Mouse (Mus musculus) lung, adult 18-20 months (tissue): Measurements from ENCODE around the gene Hoxd9.

Experiments
- DNase-seq, 2 experiments: peaks; one replicate each; pipeline ENCODE4 v3.0.0; 2022; ENCODE audit warnings: mixed read lengths in 2 of 2

Hoxd9 gene

DNA sequence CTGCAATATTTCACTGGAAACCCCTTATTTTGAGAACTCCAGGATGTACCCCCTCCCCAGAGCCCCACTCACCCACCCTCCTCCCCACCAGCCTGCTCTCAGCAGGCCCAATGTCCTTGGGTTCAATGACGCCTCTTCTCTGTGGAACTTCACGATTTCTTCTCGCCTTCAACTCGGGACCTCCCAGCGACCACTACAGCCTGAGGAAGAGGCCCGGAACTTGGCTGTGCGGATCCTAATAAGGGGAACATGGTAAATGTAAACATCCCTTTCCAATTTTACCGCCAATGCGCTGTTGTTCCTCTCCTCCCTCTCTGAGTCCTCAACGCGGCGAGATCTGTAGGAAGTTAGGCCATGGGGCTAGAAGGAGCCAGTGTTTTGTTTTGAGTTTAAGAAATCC lies 13.4 kb upstream of the Hoxd9 start:
- no peak for DNase-seq

- DNase-seq, result no peak
These were observed 12.4 kb upstream of the Hoxd9 start for GRCm38 (mm10) chr2:74685059-74685603.

DNA sequence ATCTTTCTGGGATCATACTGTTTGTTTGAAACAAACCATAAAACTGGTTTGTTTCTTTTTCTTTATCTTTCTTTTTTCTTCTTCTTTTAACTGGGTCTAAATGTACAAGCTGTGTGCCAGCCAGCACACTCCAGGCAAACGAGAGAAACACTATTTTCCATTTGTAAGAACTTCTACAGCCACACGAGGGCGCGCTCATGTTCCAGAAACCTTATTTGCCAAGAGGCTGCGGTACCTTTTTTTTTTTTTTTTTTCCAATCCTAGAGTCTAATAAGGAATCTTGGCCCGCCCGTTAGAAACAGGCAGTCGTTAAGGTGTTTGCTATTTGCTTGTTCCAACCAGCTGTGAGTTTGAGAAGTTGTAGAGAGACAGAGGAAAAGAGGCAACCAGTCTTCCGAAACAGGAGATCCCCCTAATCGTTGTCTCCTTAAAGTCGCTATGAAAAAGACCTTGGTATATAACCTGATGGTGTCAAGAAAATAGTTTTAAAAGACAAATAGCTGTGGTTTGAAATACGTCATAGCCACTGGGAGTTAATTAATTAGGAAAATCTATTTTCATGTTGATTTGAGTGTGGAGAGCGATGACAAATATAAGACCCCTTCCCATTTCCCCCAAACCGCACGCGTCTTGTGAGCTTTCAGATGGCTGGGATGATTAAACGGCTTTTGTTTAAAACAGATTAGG lies 11.1 kb upstream of the Hoxd9 start:
- peak; percentile 36 to 47 for DNase-seq

GRCm38 (mm10) chr2:74686988-74687697 lies 10.4 kb upstream of the Hoxd9 start:
- no peak for DNase-seq

- no peak for DNase-seq
These were observed 9.6 kb upstream of the Hoxd9 start for GRCm38 (mm10) chr2:74687698-74688555.

DNA sequence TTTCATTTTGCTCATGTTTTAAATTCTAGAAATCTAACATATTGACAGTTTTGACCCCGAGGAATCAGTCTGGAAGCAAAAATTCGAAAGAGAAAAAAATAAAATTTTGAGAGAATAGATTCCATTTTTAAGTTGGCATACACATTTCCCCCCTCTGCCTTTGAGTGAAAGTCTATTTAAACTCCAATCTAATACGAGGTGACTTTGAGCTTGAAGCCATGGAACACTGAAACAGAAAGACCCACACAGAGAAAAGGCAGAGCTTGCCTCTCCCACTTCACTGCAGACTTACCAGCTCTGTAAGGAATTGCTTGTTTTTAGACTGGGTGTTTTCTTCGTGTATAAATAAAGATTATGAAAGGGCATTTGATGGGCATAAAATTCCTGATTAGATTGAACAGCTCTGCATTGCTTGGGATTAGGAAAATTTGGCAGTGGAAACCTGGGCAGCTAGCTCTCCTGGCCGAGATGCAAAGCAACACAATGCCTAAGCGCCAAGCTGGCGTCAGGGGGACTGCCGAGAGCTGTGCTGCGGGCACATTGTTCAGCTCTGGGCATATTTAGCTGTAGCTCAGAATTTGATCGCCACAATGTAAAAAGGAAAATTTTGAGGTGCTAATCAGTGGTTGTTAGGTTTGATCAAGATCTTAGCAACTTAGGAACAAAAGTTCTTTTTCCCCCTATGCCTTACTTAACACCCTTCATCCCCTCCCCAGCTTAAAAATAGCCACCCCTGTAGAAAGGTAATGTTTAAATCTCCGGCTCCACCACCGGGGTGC lies 8.5 kb upstream of the Hoxd9 start:
- no peak for DNase-seq

DNA sequence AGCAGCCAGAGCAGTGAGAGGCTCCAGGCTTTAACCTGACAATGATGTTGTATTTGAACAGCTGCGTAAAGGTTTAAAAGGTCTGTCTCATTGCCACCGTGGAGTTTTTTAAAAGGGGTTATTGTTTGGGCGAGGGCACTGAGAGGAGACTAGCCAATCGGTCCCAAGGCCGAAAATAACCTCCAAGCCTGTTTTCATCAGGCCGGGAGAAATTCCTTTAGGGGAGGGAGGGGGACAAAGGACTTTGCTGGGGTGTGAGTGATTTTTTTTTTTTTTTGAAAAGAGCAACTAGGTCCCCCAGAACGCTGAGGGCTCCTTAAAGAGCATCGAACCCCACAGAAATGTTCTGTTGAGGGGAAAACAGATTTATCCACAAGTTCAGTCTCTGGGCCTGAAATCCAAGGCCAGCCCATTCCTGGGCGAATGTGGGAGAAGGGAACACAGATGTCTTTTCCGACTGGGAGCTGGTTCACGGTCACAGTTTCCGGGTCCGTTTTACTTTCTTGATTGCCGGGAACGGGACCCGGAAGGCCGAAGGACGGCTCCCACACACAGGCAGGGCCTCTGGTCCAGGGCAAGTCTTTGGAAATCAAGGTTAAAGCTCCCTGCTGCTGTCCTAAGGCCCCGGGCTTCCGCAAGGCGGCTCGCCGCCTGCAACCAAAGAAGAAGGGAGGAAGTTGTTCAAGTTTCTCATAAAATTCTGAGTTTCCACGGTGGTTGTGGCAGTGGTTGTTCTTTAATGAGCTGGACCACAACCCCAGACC lies 7.8 kb upstream of the Hoxd9 start:
- no peak for DNase-seq

- DNase-seq, result no peak
These were observed 7.2 kb upstream of the Hoxd9 start for GRCm38 (mm10) chr2:74690338-74690716.

- DNase-seq, result no peak
These were observed 6.2 kb upstream of the Hoxd9 start, which contains the start of gene Hoxd10 for GRCm38 (mm10) chr2:74691022-74691951. Hoxd10 (plus strand) TSS chr2:74691924.

GRCm38 (mm10) chr2:74691995-74692807 lies 5.3 kb upstream of the Hoxd9 start:
- DNase-seq, result no peak

- no peak for DNase-seq
These were observed 4.6 kb upstream of the Hoxd9 start for GRCm38 (mm10) chr2:74692808-74693431.

DNA sequence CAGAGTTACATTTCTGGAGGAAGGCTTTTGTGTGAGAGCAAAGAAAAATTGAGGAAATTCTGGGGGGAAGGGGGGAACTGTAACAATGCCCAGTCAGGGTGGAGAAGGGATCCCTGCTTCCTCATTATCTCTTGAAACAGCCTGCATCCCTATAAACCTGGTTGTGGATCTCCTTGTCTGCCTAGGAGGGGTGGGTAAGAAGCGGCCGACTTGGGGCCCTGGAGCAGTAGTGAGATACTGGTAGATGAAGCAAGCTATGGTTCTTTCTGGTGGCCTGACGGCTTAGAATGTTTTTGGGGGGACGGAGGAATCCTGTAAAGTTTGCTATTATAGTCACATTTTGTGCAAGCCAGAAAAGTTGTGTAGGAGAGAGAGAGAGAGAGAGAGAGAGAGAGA lies 4.1 kb upstream of the Hoxd9 start:
- DNase-seq, result no peak

GRCm38 (mm10) chr2:74694066-74694465 lies 3.5 kb upstream of the Hoxd9 start:
- no peak for DNase-seq

GRCm38 (mm10) chr2:74695383-74695782 lies 2.1 kb upstream of the Hoxd9 start:
- no peak for DNase-seq

- no peak for DNase-seq
These were observed 1.6 kb upstream of the Hoxd9 start for GRCm38 (mm10) chr2:74695813-74696430.

GRCm38 (mm10) chr2:74696442-74697335 lies 838 bp upstream of the Hoxd9 start:
- DNase-seq, result no peak
